In genomic region chr19:34165891-34166290, GRCm38 (mm10) we compare ENCODE assay signal across 17 mouse cellular contexts. TPM values are rescaled to one million over a fixed set of nuclear protein-coding genes. Genes with fewer than 3 reads are reported as not detected.
DNase-seq lines count a peak whose midpoint lies in the region; ATAC-seq and TF ChIP-seq lines count a peak whose summit lies in the region.
"Had no signal": no experiment of that assay in that cellular context is flagged by ENCODE, and none has a peak within 500 bp of the region (broad histone marks: within the 10 kb centered on the region; RNA-seq: fewer than 3 reads in every experiment).

Ankrd22 (minus strand) TSS chr19:34166053.

- WGBS in liver, postnatal 0 days (ENCODE audit: insufficient replicate concordance), result 40% methylated on average over 5 of the region's 5 CpGs
- 50% methylated on average over 5 of the region's 5 CpGs for WGBS in liver, embryonic 12.5 days (ENCODE audit: insufficient replicate concordance)
- 57% methylated on average over 5 of the region's 5 CpGs for WGBS in embryonic facial prominence, embryonic 14.5 days
- 81% methylated on average over 5 of the region's 5 CpGs for WGBS in forebrain, embryonic 16.5 days
- 80% methylated on average over 5 of the region's 5 CpGs for WGBS in midbrain, embryonic 11.5 days

- 0 out of 2 replicates have a peak, but pooled peaks have one; percentile 35 for ATAC-seq in liver, postnatal 0 days
- no peak for ATAC-seq in liver, embryonic 12.5 days
- peak; percentile 93 for ATAC-seq in embryonic facial prominence, embryonic 14.5 days (ENCODE audit: low read depth)
- ATAC-seq in forebrain, embryonic 16.5 days, result no peak
- no peak for ATAC-seq in activated CD4-positive, CD25-positive, alpha-beta regulatory T cell, adult 4 months
- no peak for ATAC-seq in midbrain, embryonic 11.5 days (ENCODE audit: low FRiP score)
- ATAC-seq: CD4-positive, CD25-positive, alpha-beta regulatory T cell, adult 4 months; Patski had no signal

- H3K27me3 ChIP-seq in liver, postnatal 0 days (ENCODE audit: insufficient read depth, low read length), result no peaks in the 10 kb centered on the region
- H3K27me3 ChIP-seq in liver, embryonic 12.5 days (replicated peaks), result no peaks in the 10 kb centered on the region
- no peaks in the 10 kb centered on the region for H3K27me3 ChIP-seq in embryonic facial prominence, embryonic 14.5 days (replicated peaks; ENCODE audit: control insufficient read depth, insufficient read depth, low read length)
- no peaks in the 10 kb centered on the region for H3K27me3 ChIP-seq in forebrain, embryonic 16.5 days (replicated peaks; ENCODE audit: control insufficient read depth, insufficient read depth, low read length)
- peaks cover 24% of the 10 kb centered on the region for H3K27me3 ChIP-seq in midbrain, embryonic 11.5 days (ENCODE audit: control insufficient read depth, insufficient read depth, low read length)
- H3K27me3 ChIP-seq: heart, embryonic 15.5 days; lung, embryonic 15.5 days had no signal

- peak; percentile 17 for DNase-seq in liver, postnatal 0 days
- peak; percentile 85 for DNase-seq in embryonic facial prominence, embryonic 14.5 days (ENCODE audit: low spot score)
- DNase-seq in lung, postnatal 25 days (ENCODE audit: low spot score), result peak; percentile 63
- peak; percentile 50 for DNase-seq in thymus, postnatal 4 days
- DNase-seq in midbrain, embryonic 11.5 days (ENCODE audit: low spot score, missing footprints), result no peak
- DNase-seq: adrenal gland, postnatal 14 days; cerebellum, postnatal 10 days; kidney, adult 2 months; layer of hippocampus, postnatal 36 days had no signal

- no peak within 1 kb of the TSS for H3K4me2 ChIP-seq in liver, postnatal 0 days (ENCODE audit: low read depth, low read length)
- no peak within 1 kb of the TSS for H3K4me2 ChIP-seq in liver, embryonic 12.5 days
- H3K4me2 ChIP-seq in embryonic facial prominence, embryonic 14.5 days (ENCODE audit: low read depth, low read length), result no peak within 1 kb of the TSS
- no peak within 1 kb of the TSS for H3K4me2 ChIP-seq in forebrain, embryonic 16.5 days (ENCODE audit: low read length)
- H3K4me2 ChIP-seq in midbrain, embryonic 11.5 days, result no peak within 1 kb of the TSS
- H3K4me2 ChIP-seq: heart, embryonic 15.5 days; lung, embryonic 15.5 days had no signal

- peak within 1 kb of the TSS; percentile 23; the same call in 1 of the 2 replicates for H3K4me3 ChIP-seq in liver, postnatal 0 days (ENCODE audit: low read depth, low read length)
- no peak within 1 kb of the TSS for H3K4me3 ChIP-seq in liver, embryonic 12.5 days
- H3K4me3 ChIP-seq in embryonic facial prominence, embryonic 14.5 days (ENCODE audit: low read depth, low read length), result no peak within 1 kb of the TSS
- no peak within 1 kb of the TSS for H3K4me3 ChIP-seq in forebrain, embryonic 16.5 days (replicated peaks; ENCODE audit: low read length)
- H3K4me3 ChIP-seq in midbrain, embryonic 11.5 days (ENCODE audit: low read depth, low read length), result no peak within 1 kb of the TSS
- H3K4me3 ChIP-seq: heart, embryonic 15.5 days; lung, embryonic 15.5 days; myocyte had no signal

- H3K27ac ChIP-seq in liver, postnatal 0 days (ENCODE audit: low read depth), result no peak within 1 kb of the TSS
- no peak within 1 kb of the TSS for H3K27ac ChIP-seq in liver, embryonic 12.5 days
- H3K27ac ChIP-seq in embryonic facial prominence, embryonic 14.5 days (replicated peaks; ENCODE audit: low read depth, low read length), result no peak within 1 kb of the TSS
- H3K27ac ChIP-seq in forebrain, embryonic 16.5 days (ENCODE audit: low read length), result no peak within 1 kb of the TSS
- H3K27ac ChIP-seq in midbrain, embryonic 11.5 days (ENCODE audit: low read depth, low read length), result no peak within 1 kb of the TSS
- H3K27ac ChIP-seq: heart, embryonic 15.5 days; lung, embryonic 15.5 days had no signal

- no peaks in the 10 kb centered on the region for H3K9me3 ChIP-seq in liver, postnatal 0 days (ENCODE audit: low read length)
- no peaks in the 10 kb centered on the region for H3K9me3 ChIP-seq in liver, embryonic 12.5 days (replicated peaks)
- H3K9me3 ChIP-seq in embryonic facial prominence, embryonic 14.5 days (ENCODE audit: control insufficient read depth, low read length), result no peaks in the 10 kb centered on the region
- H3K9me3 ChIP-seq in forebrain, embryonic 16.5 days (ENCODE audit: control insufficient read depth, low read length), result no peaks in the 10 kb centered on the region
- H3K9me3 ChIP-seq in midbrain, embryonic 11.5 days (ENCODE audit: control insufficient read depth, low read length), result no peaks in the 10 kb centered on the region
- H3K9me3 ChIP-seq: heart, embryonic 15.5 days; lung, embryonic 15.5 days had no signal

- no peak for TF ChIP-seq EP300 in liver, postnatal 0 days (IDR thresholded peaks at IDR 0.05; ENCODE audit: low read depth)

- H3K4me1 ChIP-seq in liver, postnatal 0 days (ENCODE audit: insufficient read depth), result peaks cover 7% of the 10 kb centered on the region
- H3K4me1 ChIP-seq in liver, embryonic 12.5 days, result no peaks in the 10 kb centered on the region
- no peaks in the 10 kb centered on the region for H3K4me1 ChIP-seq in embryonic facial prominence, embryonic 14.5 days (ENCODE audit: control insufficient read depth, insufficient read depth, low read length)
- H3K4me1 ChIP-seq in forebrain, embryonic 16.5 days (replicated peaks; ENCODE audit: control insufficient read depth, insufficient read depth, low read length), result no peaks in the 10 kb centered on the region
- H3K4me1 ChIP-seq in midbrain, embryonic 11.5 days (ENCODE audit: control insufficient read depth, insufficient read depth, low read length), result no peaks in the 10 kb centered on the region
- H3K4me1 ChIP-seq: heart, embryonic 15.5 days; lung, embryonic 15.5 days had no signal

- no peaks in the 10 kb centered on the region for H3K36me3 ChIP-seq in liver, postnatal 0 days (replicated peaks; ENCODE audit: insufficient read depth, low read length)
- no peaks in the 10 kb centered on the region for H3K36me3 ChIP-seq in liver, embryonic 12.5 days
- no peaks in the 10 kb centered on the region for H3K36me3 ChIP-seq in embryonic facial prominence, embryonic 14.5 days (ENCODE audit: control insufficient read depth, insufficient read depth, low read length)
- H3K36me3 ChIP-seq in forebrain, embryonic 16.5 days (ENCODE audit: control insufficient read depth, insufficient read depth), result no peaks in the 10 kb centered on the region
- H3K36me3 ChIP-seq in midbrain, embryonic 11.5 days (ENCODE audit: control insufficient read depth, insufficient read depth, low read length), result no peaks in the 10 kb centered on the region
- H3K36me3 ChIP-seq: heart, embryonic 15.5 days; lung, embryonic 15.5 days had no signal

- no peak within 1 kb of the TSS for H3K9ac ChIP-seq in liver, postnatal 0 days (replicated peaks)
- H3K9ac ChIP-seq in liver, embryonic 12.5 days, result no peak within 1 kb of the TSS
- no peak within 1 kb of the TSS for H3K9ac ChIP-seq in embryonic facial prominence, embryonic 14.5 days (ENCODE audit: low read depth, low read length)
- H3K9ac ChIP-seq in forebrain, embryonic 16.5 days (replicated peaks; ENCODE audit: low read depth, low read length), result no peak within 1 kb of the TSS
- H3K9ac ChIP-seq in midbrain, embryonic 11.5 days (ENCODE audit: low read length), result no peak within 1 kb of the TSS
- H3K9ac ChIP-seq: heart, embryonic 15.5 days; lung, embryonic 15.5 days had no signal

- TF ChIP-seq CTCF in liver, postnatal 0 days (IDR thresholded peaks at IDR 0.05; ENCODE audit: low read depth), result no peak

RNA-seq across cellular contexts. Expression of gene Ankrd22, which starts in this region (rescaled TPM):
- 0.67 and 0.80 TPM in 2 replicates for polyA plus RNA-seq in liver, postnatal 0 days (2015; fragmentation: Nextera tagmentation; extraction: Ambion mirVana)
- 0.13 TPM in 1 of 2 replicates, not detected in the other for polyA plus RNA-seq in liver, embryonic 12.5 days (2016; fragmentation: Nextera tagmentation; extraction: Ambion mirVana)
- 2.8 and 5.4 TPM in 2 replicates for polyA plus RNA-seq in embryonic facial prominence, embryonic 14.5 days (2014; fragmentation: Nextera tagmentation; extraction: Ambion mirVana)
- polyA plus RNA-seq in forebrain, embryonic 16.5 days (2015; fragmentation: Nextera tagmentation; extraction: Ambion mirVana), result not detected in 2 replicates
- not detected for polyA plus RNA-seq in activated CD4-positive, CD25-positive, alpha-beta regulatory T cell, adult 4 months (2017; shearing (Covaris generic))
- not detected in 2 replicates for polyA plus RNA-seq in midbrain, embryonic 11.5 days (2014; fragmentation: Nextera tagmentation; extraction: Ambion mirVana)
- polyA plus RNA-seq: CD4-positive, CD25-positive, alpha-beta regulatory T cell, adult 4 months; kidney, adult 2 months had no signal

Comparison
In these comparisons a context has a peak if more than half of its experiments do, and no peak if none do; other contexts are left out.
1. Peak in DNase-seq, ATAC-seq and H3K4me3 ChIP-seq in liver, postnatal 0 days; RNA of the gene not detected or under 1 TPM.